Mouse (Mus musculus) small intestine, adult 2 months (tissue): ENCODE measurements around the gene Cirbp. TPM values are rescaled to one million over a fixed set of nuclear protein-coding genes. Genes with fewer than 3 reads are reported as not detected.

ENCODE experiments used
- H3K27ac ChIP-seq: fragments of 200-500 bp; 2 replicates; pipeline ENCODE4 v1.5.1; 2012; ENCODE audit warnings: low read depth, low read length, control low read depth, inconsistent platforms; ENCODE audit not compliant: insufficient read depth
- H3K27me3 ChIP-seq: fragments of 200-500 bp; 2 replicates; pipeline ENCODE4 v1.6.1; 2012; ENCODE audit warnings: mild to moderate bottlenecking, moderate library complexity, low read length, inconsistent platforms; ENCODE audit not compliant: control insufficient read depth, insufficient read depth
- H3K36me3 ChIP-seq: fragments of 200-500 bp; 2 replicates; pipeline ENCODE4 v1.6.1; 2012; ENCODE audit warnings: mild to moderate bottlenecking, low read length, control low read depth, inconsistent platforms; ENCODE audit not compliant: control insufficient read depth, insufficient read depth
- H3K4me1 ChIP-seq: fragments of 200-500 bp; 2 replicates; pipeline ENCODE4 v1.6.1; 2012; ENCODE audit warnings: low read length, inconsistent platforms, mixed read lengths; ENCODE audit not compliant: control insufficient read depth, insufficient read depth, insufficient read length
- H3K4me3 ChIP-seq: fragments of 200-500 bp; 2 replicates; pipeline ENCODE4 v1.5.1; 2012; ENCODE audit warnings: low read depth, mild to moderate bottlenecking, control low read depth, inconsistent platforms, low read length, moderate library complexity
- CTCF ChIP-seq: fragments of 200-500 bp; IDR thresholded peaks from 2 replicates; pipeline ENCODE4 v1.5.1; 2012; ENCODE audit warnings: low read depth, mild to moderate bottlenecking, control low read depth, inconsistent platforms, low read length, moderate library complexity, mixed read lengths; ENCODE audit not compliant: insufficient replicate concordance, insufficient read length; ENCODE audit errors: extremely low read depth
- POLR2A ChIP-seq: fragments of 200-500 bp; IDR thresholded peaks from 2 replicates; pipeline ENCODE4 v1.6.1; 2012; ENCODE audit warnings: low read depth, mild to moderate bottlenecking, control low read depth, inconsistent platforms, low read length, moderate library complexity
- WGBS: fragments of 180-500 bp; shearing (Covaris S2); methylation state at CpG from one replicate; pipeline ENCODE4 v1.1.7; 2018; 5-methylcytosine and 5-hydroxymethylcytosine counted together
- polyA plus RNA-seq: library from polyadenylated mRNA; depleted of rRNA; stranded (reverse); fragments of >200 nt; gene quantifications from 2 replicates; pipeline ENCODE4 v1.2.3, GENCODE M21; 2012

Cirbp gene
- polyA plus RNA-seq, 1 experiment = 48.0 TPM

- Histone ChIP-seq H3K27ac (peak overlapping the region; percentile 96), H3K36me3 (peaks cover 25% of the 10 kb centered on the region), H3K4me3 (peak overlapping the region; percentile 86), H3K27me3 (peaks cover 10% of the 10 kb centered on the region), H3K4me1 (peaks cover 42% of the 10 kb centered on the region)
- WGBS = 1% methylated on average over 15 of the region's 15 CpGs
- TF ChIP-seq CTCF = peak; percentile 4; the same call in 1 of the 2 replicates
- peak; percentile 32; the same call in 1 of the 2 replicates for TF ChIP-seq POLR2A
Observed at GRCm38 (mm10) chr10:80142530-80142925, 23.3 kb upstream of the Cirbp start.

- WGBS = 87% methylated on average over 7 of the region's 7 CpGs
- no peak for TF ChIP-seq POLR2A
- TF ChIP-seq CTCF = no peak
- Histone ChIP-seq H3K27me3 (peaks cover 2% of the 10 kb centered on the region), H3K36me3 (peaks cover 25% of the 10 kb centered on the region), H3K4me3 (no peak overlapping the region), H3K27ac (no peak overlapping the region), H3K4me1 (peaks cover 42% of the 10 kb centered on the region)
Observed at GRCm38 (mm10) chr10:80143664-80144063, 22.1 kb upstream of the Cirbp start.

DNA sequence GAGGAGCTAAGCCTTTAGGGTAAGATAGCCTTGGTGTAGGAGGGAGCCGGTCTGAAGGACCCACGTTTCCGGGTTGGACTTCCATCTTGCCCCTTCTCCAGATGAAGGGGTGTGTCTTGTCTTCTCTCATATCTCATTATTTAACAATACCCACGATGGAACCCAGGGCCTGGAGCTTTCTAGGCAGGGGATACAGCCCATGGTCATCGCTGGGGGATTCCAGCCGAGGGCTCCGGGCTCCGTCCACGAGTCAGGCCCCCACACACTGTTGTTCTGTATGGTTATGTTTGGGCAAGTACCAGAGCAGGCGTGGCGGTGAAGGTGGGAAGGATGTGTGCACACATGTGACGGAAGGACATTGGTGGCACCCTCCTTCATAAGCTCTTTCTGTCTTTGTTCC, 21.6 kb upstream of the Cirbp start:
- TF ChIP-seq CTCF (no peak), POLR2A (no peak)
- Histone ChIP-seq H3K4me1 (peaks cover 37% of the 10 kb centered on the region), H3K4me3 (no peak overlapping the region), H3K36me3 (peaks cover 25% of the 10 kb centered on the region), H3K27ac (no peak overlapping the region), H3K27me3 (no peaks in the 10 kb centered on the region; the same call in 1 of the 2 replicates)
- WGBS = 85% methylated on average over 12 of the region's 12 CpGs

GRCm38 (mm10) chr10:80144864-80145838, 20.6 kb upstream of the Cirbp start:
- Histone ChIP-seq H3K27ac (peak overlapping the region; percentile 80), H3K4me1 (peaks cover 33% of the 10 kb centered on the region), H3K36me3 (peaks cover 32% of the 10 kb centered on the region), H3K4me3 (peak overlapping the region; percentile 27), H3K27me3 (no peaks in the 10 kb centered on the region)
- TF ChIP-seq POLR2A (peak; percentile 7; the same call in 1 of the 2 replicates), CTCF (peak; percentile 90)
- 61% methylated on average over 20 of the region's 20 CpGs for WGBS

DNA sequence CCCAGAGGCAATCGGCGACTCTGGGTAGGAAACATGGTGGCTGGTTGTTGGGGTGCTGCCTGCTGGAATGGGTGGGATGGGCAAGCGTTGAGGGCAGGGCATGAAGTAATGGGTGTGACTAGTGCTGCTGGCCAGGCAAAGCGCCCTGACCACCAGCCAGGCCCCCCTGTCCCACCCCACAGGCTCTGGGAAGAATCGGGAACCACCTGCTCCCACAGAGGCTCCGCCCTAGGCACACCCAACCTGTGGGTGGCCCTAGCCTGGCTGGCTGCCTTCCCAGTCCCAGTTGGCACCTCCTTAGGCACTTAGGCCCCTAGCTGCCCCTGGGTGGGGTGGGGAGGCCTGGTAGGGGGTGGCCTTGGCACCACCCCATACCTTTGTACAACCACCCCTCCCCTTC, 19.9 kb upstream of the Cirbp start:
- Histone ChIP-seq H3K36me3 (peaks cover 39% of the 10 kb centered on the region), H3K4me1 (peaks cover 33% of the 10 kb centered on the region), H3K27me3 (no peaks in the 10 kb centered on the region), H3K27ac (peak overlapping the region; percentile 80), H3K4me3 (peak overlapping the region; percentile 27)
- WGBS = 41% methylated on average over 6 of the region's 6 CpGs
- TF ChIP-seq POLR2A = no peak
- no peak for TF ChIP-seq CTCF

DNA sequence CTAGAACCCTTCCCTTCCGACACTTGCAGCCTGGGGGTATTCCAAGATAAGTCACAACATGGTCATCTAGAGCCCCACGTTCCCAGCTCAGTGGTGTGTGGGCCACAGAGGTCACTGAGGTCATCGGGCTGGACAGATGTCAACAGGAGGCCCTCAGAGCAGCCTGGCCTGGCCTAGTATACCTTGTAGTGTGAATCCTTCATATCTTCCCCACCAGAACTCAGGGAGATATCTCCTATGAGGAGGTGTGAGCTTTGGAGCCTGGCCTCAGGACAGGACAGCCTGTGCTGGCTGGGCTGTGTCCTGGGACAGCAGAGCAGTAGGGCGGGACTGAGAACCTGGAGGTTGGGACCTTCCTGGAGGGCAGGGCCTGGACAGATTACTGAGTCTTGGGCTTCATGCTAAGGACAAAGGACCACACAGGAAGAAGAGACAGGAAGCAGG, 19.2 kb upstream of the Cirbp start:
- Histone ChIP-seq H3K36me3 (peaks cover 46% of the 10 kb centered on the region), H3K4me3 (peak overlapping the region; percentile 25), H3K27ac (peak overlapping the region; percentile 99), H3K27me3 (no peaks in the 10 kb centered on the region), H3K4me1 (peaks cover 32% of the 10 kb centered on the region)
- WGBS = 32% methylated on average over 4 of the region's 4 CpGs
- TF ChIP-seq POLR2A = no peak
- no peak for TF ChIP-seq CTCF

DNA sequence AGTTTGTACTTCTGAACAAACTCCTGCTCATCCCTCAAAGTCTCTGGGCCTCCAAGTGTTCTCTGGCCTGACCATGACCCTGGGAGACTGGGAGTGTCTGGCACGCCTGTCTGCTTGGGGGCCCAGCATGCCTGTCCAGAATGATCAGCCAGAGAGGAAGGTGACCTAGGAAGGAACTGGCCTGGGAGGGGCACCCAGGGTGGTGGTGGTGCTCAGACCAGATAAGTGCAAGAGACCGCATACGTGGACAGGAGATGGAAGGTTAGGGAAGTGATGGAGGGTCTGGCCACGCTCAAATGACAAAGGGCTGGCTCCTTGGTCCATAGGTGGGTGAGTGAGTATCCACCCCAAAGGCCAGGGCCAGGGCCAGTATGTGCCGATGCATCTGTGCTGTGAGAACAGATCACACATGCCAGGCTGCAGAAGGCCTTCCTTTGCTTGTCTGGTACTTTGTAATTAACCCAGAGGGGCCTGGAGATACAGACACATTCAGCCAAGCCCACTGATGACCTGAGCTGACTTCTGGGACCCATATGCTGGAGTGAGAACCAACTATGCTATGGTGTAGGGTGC, 18.6 kb upstream of the Cirbp start:
- Histone ChIP-seq H3K4me1 (peaks cover 39% of the 10 kb centered on the region), H3K27me3 (no peaks in the 10 kb centered on the region), H3K36me3 (peaks cover 52% of the 10 kb centered on the region), H3K4me3 (peak overlapping the region; percentile 97), H3K27ac (peak overlapping the region; percentile 99)
- TF ChIP-seq CTCF = no peak
- TF ChIP-seq POLR2A = no peak
- 36% methylated on average over 5 of the region's 5 CpGs for WGBS
